In the genomic region with DNA sequence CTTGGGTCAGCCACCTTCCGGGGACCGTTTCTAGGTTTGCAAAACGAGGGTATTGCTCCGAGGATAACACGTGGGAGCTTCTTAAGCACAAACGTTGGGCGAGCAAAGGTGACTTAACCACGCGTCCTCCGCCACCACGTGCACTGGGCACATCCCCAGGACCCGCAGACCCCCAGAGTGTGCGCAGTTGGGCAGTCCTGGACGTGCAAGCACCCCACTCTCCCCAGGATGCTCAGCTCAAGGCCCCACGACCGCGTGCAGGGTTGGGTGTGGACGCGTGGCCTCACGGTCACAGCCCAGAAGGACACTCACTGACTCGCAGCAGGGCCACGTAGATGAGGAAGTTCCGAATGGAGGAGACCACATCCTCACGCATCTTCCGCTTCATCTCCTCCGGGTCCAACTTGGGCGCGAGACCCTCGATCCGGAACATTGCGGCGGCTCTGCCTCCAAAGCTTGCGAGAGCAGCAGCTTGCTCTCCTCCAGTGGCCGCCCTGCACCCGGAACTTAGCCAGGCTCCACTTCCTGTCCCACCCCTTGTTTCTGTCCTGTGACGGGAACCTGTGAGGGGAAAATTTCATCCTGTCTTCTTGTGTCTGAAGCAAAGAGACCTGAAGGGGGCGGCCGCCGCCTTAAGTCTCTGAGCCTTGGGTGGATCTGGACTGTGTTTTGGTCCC, we compare ENCODE assay signal across 8 mouse cellular contexts. TPM values are rescaled to one million over a fixed set of nuclear protein-coding genes. Genes with fewer than 3 reads are reported as not detected.
A peak's percentile ranks its signal among the peaks of the same experiment; 100 is the strongest.
DNase-seq lines count a peak whose midpoint lies in the region; ATAC-seq and TF ChIP-seq lines count a peak whose summit lies in the region.

Tomm5 (minus strand) TSS at position 514 of the 677 bp plus-strand sequence.

- peaks cover 2% of the 10 kb centered on the region for H3K79me2 ChIP-seq in heart, adult 2 months (replicated peaks; ENCODE audit: control insufficient read depth, insufficient read depth, low read length)

- no peaks in the 10 kb centered on the region for H3K27me3 ChIP-seq in embryonic facial prominence, embryonic 14.5 days (replicated peaks; ENCODE audit: control insufficient read depth, insufficient read depth, low read length)
- no peaks in the 10 kb centered on the region for H3K27me3 ChIP-seq in heart, adult 2 months (ENCODE audit: control insufficient read depth, insufficient read depth, low read length)
- H3K27me3 ChIP-seq in limb, embryonic 13.5 days: no peaks in the 10 kb centered on the region
- H3K27me3 ChIP-seq in midbrain, embryonic 16.5 days (ENCODE audit: control insufficient read depth, insufficient read depth, low read depth, low read length): no peaks in the 10 kb centered on the region

- H3K9me3 ChIP-seq in embryonic facial prominence, embryonic 14.5 days (ENCODE audit: control insufficient read depth, low read length): no peaks in the 10 kb centered on the region
- no peaks in the 10 kb centered on the region for H3K9me3 ChIP-seq in limb, embryonic 13.5 days
- H3K9me3 ChIP-seq in midbrain, embryonic 16.5 days (replicated peaks; ENCODE audit: control insufficient read depth, low read length, poor library complexity, severe bottlenecking): no peaks in the 10 kb centered on the region

- H3K4me3 ChIP-seq in embryonic facial prominence, embryonic 14.5 days (ENCODE audit: low read depth, low read length): peak within 1 kb of the TSS; percentile 86
- H3K4me3 ChIP-seq in heart, adult 2 months: peak within 1 kb of the TSS; percentile 93
- peak within 1 kb of the TSS; percentile 94 for H3K4me3 ChIP-seq in limb, embryonic 13.5 days
- peak within 1 kb of the TSS; percentile 77 for H3K4me3 ChIP-seq in midbrain, embryonic 16.5 days (ENCODE audit: low read depth, low read length)

- peak; percentile 88 for TF ChIP-seq CTCF in heart, adult 2 months (IDR thresholded peaks at IDR 0.05)

- TF ChIP-seq EP300 in heart, adult 2 months (IDR thresholded peaks at IDR 0.05; ENCODE audit: insufficient read depth, low read depth, low read length): peak; percentile 47; the same call in 1 of the 2 replicates

- peaks cover 19% of the 10 kb centered on the region; the same call in 1 of the 2 replicates for H3K36me3 ChIP-seq in embryonic facial prominence, embryonic 14.5 days (ENCODE audit: control insufficient read depth, insufficient read depth, low read length)
- H3K36me3 ChIP-seq in heart, adult 2 months (ENCODE audit: control insufficient read depth, insufficient read depth, low read length): peaks cover 4% of the 10 kb centered on the region; the same call in 1 of the 2 replicates
- H3K36me3 ChIP-seq in limb, embryonic 13.5 days: peaks cover 27% of the 10 kb centered on the region
- peaks cover 8% of the 10 kb centered on the region; the same call in 1 of the 2 replicates for H3K36me3 ChIP-seq in midbrain, embryonic 16.5 days (ENCODE audit: control insufficient read depth, insufficient read depth, low read length)

- H3K4me2 ChIP-seq in embryonic facial prominence, embryonic 14.5 days (ENCODE audit: low read depth, low read length): peak within 1 kb of the TSS; percentile 85
- H3K4me2 ChIP-seq in limb, embryonic 13.5 days (replicated peaks): peak within 1 kb of the TSS; percentile 86
- H3K4me2 ChIP-seq in midbrain, embryonic 16.5 days (ENCODE audit: low read length): peak within 1 kb of the TSS; percentile 89

- peaks cover 8% of the 10 kb centered on the region for H3K4me1 ChIP-seq in embryonic facial prominence, embryonic 14.5 days (ENCODE audit: control insufficient read depth, insufficient read depth, low read length)
- peaks cover 7% of the 10 kb centered on the region for H3K4me1 ChIP-seq in heart, adult 2 months (ENCODE audit: control insufficient read depth, insufficient read depth, low read length)
- peaks cover 16% of the 10 kb centered on the region for H3K4me1 ChIP-seq in limb, embryonic 13.5 days
- peaks cover 11% of the 10 kb centered on the region for H3K4me1 ChIP-seq in midbrain, embryonic 16.5 days (ENCODE audit: control insufficient read depth, insufficient read depth, low read length)

- peak; percentile 95 for DNase-seq in 3T3-L1 (ENCODE audit: low read depth, low spot score)
- peak; percentile 68 to 83 for DNase-seq in adrenal gland, postnatal 4 days (ENCODE audit: low spot score in 2 of 2)
- DNase-seq in embryonic facial prominence, embryonic 14.5 days (ENCODE audit: low spot score): peak; percentile 97
- DNase-seq in heart, adult 2 months: peak; percentile 90 to 92
- peak; percentile 93 to 95 for DNase-seq in kidney, adult 8-10 months
- DNase-seq in spleen, postnatal 10 days (ENCODE audit: low spot score in 2 of 2): peak; percentile 59 to 83

- H3K9ac ChIP-seq in embryonic facial prominence, embryonic 14.5 days (ENCODE audit: low read depth, low read length): peak within 1 kb of the TSS; percentile 85
- H3K9ac ChIP-seq in heart, adult 2 months (ENCODE audit: low read depth, low read length): peak within 1 kb of the TSS; percentile 96
- H3K9ac ChIP-seq in limb, embryonic 13.5 days: peak within 1 kb of the TSS; percentile 95
- H3K9ac ChIP-seq in midbrain, embryonic 16.5 days (ENCODE audit: low read depth, low read length): peak within 1 kb of the TSS; percentile 82

- intact Hi-C loops in heart, adult 2 months (cut with DNase I): loop anchor here (2.0 to 10.0 kb wide), 3 partner anchors 23 to 427 kb away; partner anchors contain the start of genes Fbxo10, Polr1e and Shb

- peak; percentile 99 for ATAC-seq in embryonic facial prominence, embryonic 14.5 days (ENCODE audit: low read depth)
- peak; percentile 93 for ATAC-seq in limb, embryonic 13.5 days (ENCODE audit: low FRiP score, low read depth)
- peak; percentile 97 for ATAC-seq in midbrain, embryonic 16.5 days

- H3K27ac ChIP-seq in embryonic facial prominence, embryonic 14.5 days (replicated peaks; ENCODE audit: low read depth, low read length): peak within 1 kb of the TSS; percentile 40; the same call in 1 of the 2 replicates
- H3K27ac ChIP-seq in heart, adult 2 months: peak within 1 kb of the TSS; percentile 82
- H3K27ac ChIP-seq in limb, embryonic 13.5 days: no peak within 1 kb of the TSS
- H3K27ac ChIP-seq in midbrain, embryonic 16.5 days (ENCODE audit: low read length): no peak within 1 kb of the TSS

- TF ChIP-seq POLR2A in heart, adult 2 months (IDR thresholded peaks at IDR 0.05; ENCODE audit: insufficient read depth, low read depth, low read length): peak; percentile 94

- WGBS in embryonic facial prominence, embryonic 14.5 days: under 1% methylated on average over 36 of the region's 39 CpGs
- under 1% methylated on average over 39 of the region's 39 CpGs for WGBS in heart, adult 2 months
- under 1% methylated on average over 39 of the region's 39 CpGs for WGBS in limb, embryonic 13.5 days
- under 1% methylated on average over 39 of the region's 39 CpGs for WGBS in midbrain, embryonic 16.5 days

RNA-seq across cellular contexts. Expression of gene Tomm5, which starts in this region (rescaled TPM):
- total RNA-seq in adrenal gland, postnatal 4 days (2021): 100 to 1,000 TPM; 106 to 109 TPM
- 240 and 250 TPM in 2 replicates for polyA plus RNA-seq in embryonic facial prominence, embryonic 14.5 days (2014; fragmentation: Nextera tagmentation; extraction: Ambion mirVana)
- total RNA-seq in heart, adult 2 months (2021): 100 to 1,000 TPM; 213 to 237 TPM
- polyA plus RNA-seq in heart, adult 2 months (2012; rRNA removed): 205 and 285 TPM in 2 replicates
- 213 and 223 TPM in 2 replicates for polyA plus RNA-seq in limb, embryonic 13.5 days (2015; fragmentation: Nextera tagmentation; extraction: Ambion mirVana)
- polyA plus RNA-seq in midbrain, embryonic 16.5 days (2015; fragmentation: Nextera tagmentation; extraction: Ambion mirVana): 139 and 150 TPM in 2 replicates

Comparison
In these comparisons a context has a peak if more than half of its experiments do, and no peak if none do; other contexts are left out.
1. H3K27ac ChIP-seq: peak in embryonic facial prominence, embryonic 14.5 days (single experiment) and heart, adult 2 months (single experiment); none in limb, embryonic 13.5 days (single experiment) and midbrain, embryonic 16.5 days (single experiment).
2. Peak in every context shown above with its lines, with median percentiles within 50 percentile points of each other: DNase-seq, ATAC-seq, H3K4me2 ChIP-seq, H3K4me3 ChIP-seq and H3K9ac ChIP-seq.